Mouse (Mus musculus): ENCODE measurements around the gene Timd2.
"Not testable (repeated sequence)": the region's sequence is repeated elsewhere in the genome, so short reads cannot be mapped to it uniquely, and the experiment has no call there.

Timd2 gene

GRCm38 (mm10) chr11:46706664-46707356 lies at the start of gene Timd2:
TSS of gene Timd2 (minus strand) at chr11:46707061.
- in situ Hi-C loops (cut with MboI, MseI), result no loop called here

- in situ Hi-C loops (cut with MboI, MseI), result not testable (repeated sequence)
Observed at GRCm38 (mm10) chr11:46755714-46756113, 48.9 kb upstream of the Timd2 start.

GRCm38 (mm10) chr11:46754669-46755068 lies 47.8 kb upstream of the Timd2 start:
- in situ Hi-C loops (cut with MboI, MseI), result no loop called here

- in situ Hi-C loops (cut with MboI, MseI), result no loop called here
Observed at GRCm38 (mm10) chr11:46753662-46754061, 46.8 kb upstream of the Timd2 start.

GRCm38 (mm10) chr11:46747996-46748395 lies 41.1 kb upstream of the Timd2 start:
- in situ Hi-C loops (cut with MboI, MseI), result no loop called here

- in situ Hi-C loops (cut with MboI, MseI), result no loop called here
Observed at GRCm38 (mm10) chr11:46741716-46742115, 34.9 kb upstream of the Timd2 start.

GRCm38 (mm10) chr11:46740886-46741285 lies 34.0 kb upstream of the Timd2 start:
- in situ Hi-C loops (cut with MboI, MseI), result no loop called here

GRCm38 (mm10) chr11:46739501-46739900 lies 32.6 kb upstream of the Timd2 start:
- in situ Hi-C loops (cut with MboI, MseI), result loop anchor here (5.0 to 10.0 kb wide), 2 partner anchors 62 to 215 kb away; partner anchors contain the start of gene Gm12169

GRCm38 (mm10) chr11:46735076-46735475 lies 28.2 kb upstream of the Timd2 start, which contains the start of gene Havcr1:
TSS of gene Havcr1 (plus strand) at chr11:46735080.
- in situ Hi-C loops (cut with MboI, MseI), result loop anchor here (5.0 to 10.0 kb wide), 2 partner anchors 58 to 210 kb away; partner anchors contain the start of gene Gm12169

GRCm38 (mm10) chr11:46734617-46735016 lies 27.8 kb upstream of the Timd2 start:
- in situ Hi-C loops (cut with MboI, MseI), result loop anchor here (5.0 to 10.0 kb wide), 2 partner anchors 57 to 210 kb away; partner anchors contain the start of gene Gm12169

- in situ Hi-C loops (cut with MboI, MseI), result loop anchor here (10.0 kb wide), 1 partner anchor 209 kb away; the partner anchor contains the start of gene Gm12169
Observed at GRCm38 (mm10) chr11:46733242-46733789, 26.5 kb upstream of the Timd2 start.

- in situ Hi-C loops (cut with MboI, MseI), result loop anchor here (10.0 kb wide), 1 partner anchor 207 kb away; the partner anchor contains the start of gene Gm12169
Observed at GRCm38 (mm10) chr11:46731541-46732070, 24.7 kb upstream of the Timd2 start.

GRCm38 (mm10) chr11:46698830-46699229 lies 8.0 kb downstream of the Timd2 start:
- in situ Hi-C loops (cut with MboI, MseI), result no loop called here

- in situ Hi-C loops (cut with MboI, MseI), result no loop called here
Observed at GRCm38 (mm10) chr11:46698278-46698655, 8.6 kb downstream of the Timd2 start.

GRCm38 (mm10) chr11:46697433-46698277 lies 9.2 kb downstream of the Timd2 start:
- in situ Hi-C loops (cut with MboI, MseI), result no loop called here

- in situ Hi-C loops (cut with MboI, MseI), result not testable (repeated sequence)
Observed at GRCm38 (mm10) chr11:46695849-46696248, 11.0 kb downstream of the Timd2 start.

GRCm38 (mm10) chr11:46690136-46690535 lies 16.7 kb downstream of the Timd2 start:
- in situ Hi-C loops (cut with MboI, MseI), result no loop called here

- in situ Hi-C loops (cut with MboI, MseI), result no loop called here
Observed at GRCm38 (mm10) chr11:46683723-46684122, 23.1 kb downstream of the Timd2 start.

- in situ Hi-C loops (cut with MboI, MseI), result no loop called here
Observed at GRCm38 (mm10) chr11:46682842-46683241, 24.0 kb downstream of the Timd2 start.

GRCm38 (mm10) chr11:46667938-46668337 lies 38.9 kb downstream of the Timd2 start:
- in situ Hi-C loops (cut with MboI, MseI), result loop anchor here (10.0 kb wide), 1 partner anchor 223 kb away; no protein-coding TSS in a partner anchor

- in situ Hi-C loops (cut with MboI, MseI), result loop anchor here (10.0 kb wide), 1 partner anchor 222 kb away; no protein-coding TSS in a partner anchor
Observed at GRCm38 (mm10) chr11:46667105-46667504, 39.8 kb downstream of the Timd2 start.
